Mouse (Mus musculus) liver, embryonic 14.5 days (tissue): ENCODE data around the gene Gm9821. TPM values are rescaled to one million over a fixed set of nuclear protein-coding genes. Genes with fewer than 3 reads are reported as not detected.

ENCODE experiments used
- ATAC-seq: fragments of 200-750 bp; cut with Nextera tagmentation; 2 replicates; pipeline ENCODE4 v1.8.0; 2017; ENCODE audit warnings: moderate number of reproducible peaks, mild to moderate bottlenecking, moderate library complexity; ENCODE audit not compliant: insufficient read depth
- DNase-seq, 3 experiments: peaks; one replicate each; pipeline ENCODE4 v3.0.0-alpha.2; 2012 to 2013; ENCODE audit warnings: low read depth in 3 of 3, low spot score in 3 of 3
- H3K27ac ChIP-seq: fragments of 300-500 bp; sonication (generic); 2 replicates; pipeline ENCODE4 v1.5.1; 2014; ENCODE audit warnings: moderate library complexity, mild to moderate bottlenecking, control low read depth, inconsistent platforms
- H3K27me3 ChIP-seq: fragments of 300-500 bp; sonication (generic); 2 replicates; pipeline ENCODE4 v1.6.1; 2014; ENCODE audit warnings: mild to moderate bottlenecking, low read length, moderate library complexity; ENCODE audit not compliant: control insufficient read depth, insufficient read depth
- H3K36me3 ChIP-seq: fragments of 300-500 bp; sonication (generic); replicated peaks from 2 replicates; pipeline ENCODE4 v1.6.1; 2014; ENCODE audit warnings: low read depth; ENCODE audit not compliant: control insufficient read depth, insufficient read depth
- H3K4me1 ChIP-seq, 2 experiments: fragments of 200-500 bp in 1 of 2; fragments of 300-500 bp in 1 of 2; sonication (generic) in 1 of 2; replicated peaks; 2 replicates each; pipeline ENCODE4 v1.6.1; 2012 to 2014; ENCODE audit warnings: antibody characterized with exemption in 1 of 2, inconsistent platforms in 1 of 2, low read length in 1 of 2; ENCODE audit not compliant: control insufficient read depth in 2 of 2, insufficient read depth in 2 of 2
- H3K4me2 ChIP-seq: fragments of 300-500 bp; sonication (generic); 2 replicates; pipeline ENCODE4 v1.6.1; 2014; ENCODE audit warnings: low read depth, mild to moderate bottlenecking, control low read depth, moderate library complexity
- H3K4me3 ChIP-seq, 2 experiments: fragments of 200-500 bp in 1 of 2; fragments of 300-500 bp in 1 of 2; sonication (generic) in 1 of 2; 2 replicates each; pipeline ENCODE4 v1.5.1; 2012 to 2014; ENCODE audit warnings: low read depth in 2 of 2, low read length in 2 of 2, mild to moderate bottlenecking in 2 of 2, control low read depth in 1 of 2, inconsistent platforms in 1 of 2, moderate library complexity in 1 of 2; ENCODE audit not compliant: insufficient read depth in 1 of 2
- H3K9ac ChIP-seq: fragments of 300-500 bp; sonication (generic); replicated peaks from 2 replicates; pipeline ENCODE4 v1.6.1; 2014; ENCODE audit warnings: mild to moderate bottlenecking, control low read depth, moderate library complexity
- H3K9me3 ChIP-seq: fragments of 300-500 bp; sonication (generic); 2 replicates; pipeline ENCODE4 v1.6.1; 2016; ENCODE audit warnings: low read length, mixed read lengths; ENCODE audit not compliant: control insufficient read depth
- CTCF ChIP-seq: IDR thresholded peaks from 2 replicates; pipeline ENCODE4 v1.5.1; 2016; ENCODE audit warnings: antibody characterized with exemption, low read depth, control low read depth
- EP300 ChIP-seq: IDR thresholded peaks from 2 replicates; pipeline ENCODE4 v1.6.1; 2016; ENCODE audit warnings: antibody characterized with exemption, low read depth
- WGBS: fragments of 180-500 bp; shearing (Covaris S2); extraction: QIAGEN DNeasy Blood & Tissue Kit; methylation state at CpG from one replicate; pipeline ENCODE4 v1.1.7; 2014; ENCODE audit not compliant: insufficient replicate concordance; 5-methylcytosine and 5-hydroxymethylcytosine counted together
- polyA plus RNA-seq, 2 experiments: library from polyadenylated mRNA; depleted of rRNA in 1 of 2; stranded (reverse) in 1 of 2; unstranded in 1 of 2; fragments of >200 nt; fragmentation: Nextera tagmentation in 1 of 2; extraction: Ambion mirVana in 1 of 2; gene quantifications; 2 replicates each; pipeline versions ENCODE4 v1.2.1 to v1.2.3; 2012 to 2014

The Gm9821 gene
- polyA plus RNA-seq, 2 experiments, result 0.01 to 0.63 TPM

DNA sequence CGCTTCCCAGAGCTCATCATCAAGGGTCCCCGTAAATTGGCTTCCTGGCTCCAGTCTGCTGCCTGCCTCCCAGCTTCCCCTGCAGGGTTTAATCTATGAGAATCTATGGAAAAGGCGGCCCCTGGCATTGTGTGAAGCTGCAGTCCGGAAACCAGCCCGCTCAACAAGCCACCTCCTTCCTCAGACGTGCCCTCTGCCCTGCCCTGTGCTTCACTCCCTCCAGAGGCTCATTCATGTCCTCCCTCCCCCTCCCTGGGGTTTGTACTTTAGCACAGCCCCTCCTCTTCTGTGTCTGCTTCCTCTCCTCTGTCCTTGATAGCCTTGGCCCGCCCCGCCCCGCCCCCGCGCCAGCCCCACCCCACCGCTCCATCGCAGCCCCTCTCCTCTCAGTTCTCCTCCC is 38.9 kb downstream of the Gm9821 start:
- no peaks in the 10 kb centered on the region for H3K9me3 ChIP-seq
- H3K4me3 ChIP-seq, result peak overlapping the region in 1 of 2 experiments; percentile 18; a peak in 1 of 4 replicates
- peak overlapping the region; percentile 47 for H3K4me2 ChIP-seq
- DNase-seq (peak; percentile 49 to 64 (median 50)), ATAC-seq (peak; percentile 85)
- under 1% methylated on average over 13 of the region's 13 CpGs for WGBS
- no peaks in the 10 kb centered on the region for H3K27me3 ChIP-seq
- H3K27ac ChIP-seq, result no peak overlapping the region
- peaks cover 0 to 16% of the 10 kb centered on the region in 2 experiments; a peak in 2 of 4 replicates for H3K4me1 ChIP-seq
- no peaks in the 10 kb centered on the region for H3K36me3 ChIP-seq
- H3K9ac ChIP-seq, result no peak overlapping the region
- no peak for TF ChIP-seq EP300
- no peak for TF ChIP-seq CTCF

DNA sequence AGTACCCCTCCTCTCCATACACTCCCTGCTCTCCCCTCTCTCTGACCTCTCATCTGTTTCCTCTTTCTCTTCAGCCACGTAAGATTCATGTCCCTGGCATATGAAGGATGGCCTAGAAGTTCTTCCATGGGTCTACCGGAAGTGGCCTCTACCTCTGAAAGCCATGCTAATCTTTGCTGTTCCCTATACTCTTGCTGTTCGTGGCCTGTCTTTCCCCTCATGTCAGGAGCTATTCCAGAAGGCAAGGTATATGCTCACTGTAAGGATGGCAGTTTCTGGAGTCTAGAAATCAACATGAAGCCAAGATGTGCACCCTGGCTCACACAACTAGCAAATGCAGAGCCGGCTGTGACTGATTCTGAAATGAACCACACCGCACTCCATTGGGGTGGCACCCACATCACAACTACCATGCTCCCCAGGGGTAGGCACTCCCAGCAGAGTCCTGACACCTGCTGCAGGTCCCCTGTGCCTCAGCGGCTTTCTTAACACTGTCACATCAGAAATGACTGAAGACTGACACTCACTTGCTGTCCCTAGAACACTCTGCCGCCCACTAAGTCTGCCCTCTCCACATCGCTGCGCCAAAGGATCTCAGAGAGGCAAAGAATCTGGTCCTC is 39.5 kb downstream of the Gm9821 start:
- Histone ChIP-seq H3K27ac (no peak overlapping the region), H3K4me2 (peak overlapping the region; percentile 47; the same call in 1 of the 2 replicates), H3K36me3 (no peaks in the 10 kb centered on the region), H3K9me3 (no peaks in the 10 kb centered on the region), H3K9ac (no peak overlapping the region), H3K27me3 (no peaks in the 10 kb centered on the region), H3K4me1 (peaks cover 0 to 16% of the 10 kb centered on the region in 2 experiments; a peak in 2 of 4 replicates), H3K4me3 (no peak overlapping the region)
- ATAC-seq, result no peak
- TF ChIP-seq CTCF (no peak), EP300 (no peak)
- WGBS, result 38% methylated on average over 9 of the region's 9 CpGs
- DNase-seq, result no peak

DNA sequence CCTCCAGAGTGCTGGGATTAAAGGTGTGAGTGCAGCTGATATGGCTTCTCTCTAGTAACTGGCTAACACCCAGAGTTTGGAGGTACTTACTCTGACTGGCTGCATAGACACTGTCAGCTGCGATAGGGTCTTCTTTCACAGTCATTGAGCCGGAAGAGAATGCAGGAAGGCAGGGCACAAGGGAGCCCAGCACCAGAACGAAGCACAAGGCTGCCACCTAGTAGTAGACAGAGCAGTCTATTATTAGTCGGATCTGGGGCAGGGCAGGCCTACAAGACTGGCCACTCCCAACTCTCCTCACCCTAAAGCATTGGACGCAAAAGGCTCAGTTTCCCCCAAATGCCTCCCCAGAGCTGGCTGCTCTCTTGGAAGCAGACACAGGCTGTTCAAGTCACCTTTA is 40.6 kb downstream of the Gm9821 start:
- no peak overlapping the region for H3K27ac ChIP-seq
- H3K27me3 ChIP-seq, result no peaks in the 10 kb centered on the region
- WGBS, result 5% methylated on average over 5 of the region's 5 CpGs
- no peak for DNase-seq
- H3K4me1 ChIP-seq, result peaks cover 0 to 16% of the 10 kb centered on the region in 2 experiments; a peak in 2 of 4 replicates
- no peak overlapping the region for H3K4me2 ChIP-seq
- H3K9ac ChIP-seq, result no peak overlapping the region
- H3K9me3 ChIP-seq, result no peaks in the 10 kb centered on the region
- ATAC-seq, result no peak
- H3K36me3 ChIP-seq, result no peaks in the 10 kb centered on the region
- TF ChIP-seq EP300 (no peak), CTCF (peak; percentile 53)
- no peak overlapping the region for H3K4me3 ChIP-seq

DNA sequence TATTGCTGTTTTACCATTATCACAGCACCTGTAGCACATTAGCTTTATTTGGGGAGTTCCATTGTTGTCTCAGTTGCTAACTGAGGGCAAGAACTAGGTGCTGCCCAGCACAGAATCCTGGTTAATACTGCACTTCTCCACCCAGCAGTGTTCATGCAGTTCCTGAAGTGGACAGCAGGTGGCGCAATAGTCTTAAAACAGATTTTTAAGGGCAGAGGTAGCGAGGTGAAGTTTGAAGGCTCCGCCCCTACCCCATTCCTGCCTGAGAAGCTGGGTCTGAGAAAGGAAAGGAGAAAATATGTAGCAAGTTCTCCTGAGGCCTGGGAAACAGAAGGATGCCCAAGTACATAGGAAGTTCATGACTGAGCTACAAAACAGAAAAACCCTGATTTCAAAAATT is 42.0 kb downstream of the Gm9821 start:
- ATAC-seq (no peak), DNase-seq (peak in 2 of 3 experiments; percentile 39 to 52)
- no peak overlapping the region for H3K4me3 ChIP-seq
- H3K9ac ChIP-seq, result no peak overlapping the region
- peaks cover 0 to 16% of the 10 kb centered on the region in 2 experiments; a peak in 2 of 4 replicates for H3K4me1 ChIP-seq
- H3K36me3 ChIP-seq, result no peaks in the 10 kb centered on the region
- 0% methylated on average over 3 of the region's 3 CpGs for WGBS
- no peaks in the 10 kb centered on the region for H3K27me3 ChIP-seq
- no peak for TF ChIP-seq EP300
- peak; percentile 92 for TF ChIP-seq CTCF
- no peaks in the 10 kb centered on the region for H3K9me3 ChIP-seq
- H3K4me2 ChIP-seq, result no peak overlapping the region
- H3K27ac ChIP-seq, result no peak overlapping the region

DNA sequence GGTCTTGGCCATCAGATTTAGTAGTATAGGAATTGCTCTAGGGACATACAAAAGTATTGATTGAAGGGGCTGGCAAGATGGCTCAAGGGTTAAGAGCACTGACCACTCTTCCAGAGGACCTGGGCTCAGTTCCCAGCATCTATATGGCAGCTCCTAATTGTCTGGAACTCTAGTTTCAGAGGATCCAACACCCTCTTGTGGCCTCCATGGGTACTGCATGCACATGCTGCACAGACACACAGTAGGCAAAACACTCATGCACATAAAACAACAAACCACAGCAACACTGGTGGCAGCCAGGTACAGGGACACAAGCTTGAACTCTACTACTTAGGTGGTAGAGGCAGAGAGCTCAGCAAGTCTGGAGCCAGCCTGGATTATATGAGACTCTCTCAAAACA is 44.2 kb downstream of the Gm9821 start:
- H3K4me2 ChIP-seq, result no peak overlapping the region
- no peaks in the 10 kb centered on the region for H3K27me3 ChIP-seq
- ATAC-seq, result no peak
- TF ChIP-seq CTCF (peak; percentile 70), EP300 (no peak)
- no peaks in the 10 kb centered on the region for H3K9me3 ChIP-seq
- no peaks in the 10 kb centered on the region for H3K36me3 ChIP-seq
- no peak for DNase-seq
- H3K27ac ChIP-seq, result no peak overlapping the region
- no peak overlapping the region for H3K9ac ChIP-seq
- no peak overlapping the region for H3K4me3 ChIP-seq
- H3K4me1 ChIP-seq, result peaks cover 0 to 9% of the 10 kb centered on the region in 2 experiments; a peak in 2 of 4 replicates
